Mouse (Mus musculus) layer of hippocampus, adult 18-20 months (tissue): ENCODE measurements around the gene Brca2. TPM values are rescaled to one million over a fixed set of nuclear protein-coding genes. Genes with fewer than 3 reads are reported as not detected.
"Not testable (repeated sequence)": the region's sequence is repeated elsewhere in the genome, so short reads cannot be mapped to it uniquely, and the experiment has no call there.

ENCODE experiments used
- DNase-seq, 2 experiments: peaks; one replicate each; pipeline ENCODE4 v3.0.0; 2022; ENCODE audit warnings: low spot score in 2 of 2
- long read RNA-seq: library from polyadenylated mRNA; stranded (forward); transcript quantifications from one replicate; pipeline ENCODE4 v2.0.0, GENCODE M21; 2021
- total RNA-seq, 2 experiments: library from RNA; stranded (reverse); gene quantifications; 2 replicates each; pipeline ENCODE4 v1.2.3; 2021

Gene Brca2
- total RNA-seq = 1 to 10 TPM; 4.9 to 5.0 TPM
- long read RNA-seq, partial matches to known transcripts = 0 of 1 reads
- long read RNA-seq, other reads (novel, unspliced or antisense) = 1 of 1 reads

GRCm38 (mm10) chr5:150521937-150522866 lies at the start of gene Brca2:
Gene Brca2 (plus strand): TSS chr5:150522630.
- DNase-seq = peak; percentile 86 to 92

GRCm38 (mm10) chr5:150477364-150477763 lies 45.1 kb upstream of the Brca2 start:
- DNase-seq = no peak

- no peak for DNase-seq
Observed at GRCm38 (mm10) chr5:150478612-150479011, 43.8 kb upstream of the Brca2 start.

GRCm38 (mm10) chr5:150485198-150485597 lies 37.2 kb upstream of the Brca2 start:
- DNase-seq = no peak

- DNase-seq = no peak
Observed at GRCm38 (mm10) chr5:150490285-150490684, 32.1 kb upstream of the Brca2 start.

GRCm38 (mm10) chr5:150490821-150491220 lies 31.6 kb upstream of the Brca2 start:
- DNase-seq = no peak

- not testable (repeated sequence) for DNase-seq
Observed at GRCm38 (mm10) chr5:150491573-150492173, 30.8 kb upstream of the Brca2 start.

GRCm38 (mm10) chr5:150495792-150496191 lies 26.6 kb upstream of the Brca2 start:
- DNase-seq = no peak

GRCm38 (mm10) chr5:150510451-150511225 lies 11.8 kb upstream of the Brca2 start:
- DNase-seq = no peak

GRCm38 (mm10) chr5:150513264-150513663 lies 9.2 kb upstream of the Brca2 start:
- no peak for DNase-seq

GRCm38 (mm10) chr5:150514027-150514426 lies 8.4 kb upstream of the Brca2 start:
- DNase-seq = no peak

- DNase-seq = no peak
Observed at GRCm38 (mm10) chr5:150518064-150518463, 4.4 kb upstream of the Brca2 start, which contains the start of gene Zar1l. Gene Zar1l (minus strand): TSS chr5:150518164.

- no peak for DNase-seq
Observed at GRCm38 (mm10) chr5:150519551-150519950, 2.9 kb upstream of the Brca2 start.

GRCm38 (mm10) chr5:150522867-150523234 lies 421 bp downstream of the Brca2 start:
- no peak for DNase-seq

- DNase-seq = no peak
Observed at GRCm38 (mm10) chr5:150525239-150525638, 2.8 kb downstream of the Brca2 start.

GRCm38 (mm10) chr5:150541302-150541701 lies 18.9 kb downstream of the Brca2 start:
- DNase-seq = no peak

GRCm38 (mm10) chr5:150543184-150543583 lies 20.8 kb downstream of the Brca2 start:
- peak in 1 of 2 experiments; percentile 39 for DNase-seq

- peak in 1 of 2 experiments; percentile 35 for DNase-seq
Observed at GRCm38 (mm10) chr5:150551637-150552036, 29.2 kb downstream of the Brca2 start.

GRCm38 (mm10) chr5:150559519-150560103 lies 37.2 kb downstream of the Brca2 start:
- DNase-seq = no peak

GRCm38 (mm10) chr5:150560851-150561250 lies 38.4 kb downstream of the Brca2 start:
- DNase-seq = no peak

GRCm38 (mm10) chr5:150561376-150561775 lies 38.9 kb downstream of the Brca2 start:
- DNase-seq = no peak
